Mouse (Mus musculus) heart, postnatal 4 days (tissue): Measurements from ENCODE around the gene Coq7. TPM values are rescaled to one million over a fixed set of nuclear protein-coding genes. Genes with fewer than 3 reads are reported as not detected.

Experiments
- DNase-seq: peaks from one replicate; pipeline ENCODE4 v3.0.0; 2021
- total RNA-seq, 2 experiments: library from RNA; stranded (reverse); gene quantifications; 2 replicates each; pipeline ENCODE4 v1.2.3; 2021

Coq7 gene
- total RNA-seq, result 100 to 1,000 TPM in 1 of 2 experiments, 10 to 100 TPM in 1; 99.7 to 112 TPM

GRCm38 (mm10) chr7:118533178-118533578, at the start of gene Coq7:
Coq7 (minus strand) TSS chr7:118533356.
- peak; percentile 94 for DNase-seq

- no peak for DNase-seq
Observed at GRCm38 (mm10) chr7:118579938-118580337, 46.8 kb upstream of the Coq7 start.

GRCm38 (mm10) chr7:118578269-118578668, 45.1 kb upstream of the Coq7 start:
- no peak for DNase-seq

GRCm38 (mm10) chr7:118572039-118572438, 38.9 kb upstream of the Coq7 start:
- no peak for DNase-seq

GRCm38 (mm10) chr7:118571350-118571749, 38.2 kb upstream of the Coq7 start:
- no peak for DNase-seq

- no peak for DNase-seq
Observed at GRCm38 (mm10) chr7:118569121-118569543, 36.0 kb upstream of the Coq7 start.

- no peak for DNase-seq
Observed at GRCm38 (mm10) chr7:118554290-118554689, 21.1 kb upstream of the Coq7 start.

- DNase-seq, result no peak
Observed at GRCm38 (mm10) chr7:118553881-118554280, 20.7 kb upstream of the Coq7 start.

- DNase-seq, result no peak
Observed at GRCm38 (mm10) chr7:118547451-118547850, 14.3 kb upstream of the Coq7 start.

- DNase-seq, result no peak
Observed at GRCm38 (mm10) chr7:118544128-118544527, 11.0 kb upstream of the Coq7 start.

GRCm38 (mm10) chr7:118535076-118535475, 1.9 kb upstream of the Coq7 start:
- no peak for DNase-seq

- no peak for DNase-seq
Observed at GRCm38 (mm10) chr7:118534326-118534725, 1.2 kb upstream of the Coq7 start.

- DNase-seq, result peak; percentile 96
Observed at GRCm38 (mm10) chr7:118532519-118533177, 508 bp downstream of the Coq7 start.

GRCm38 (mm10) chr7:118526967-118527366, 6.2 kb downstream of the Coq7 start:
- DNase-seq, result no peak

- DNase-seq, result no peak
Observed at GRCm38 (mm10) chr7:118522077-118522476, 11.1 kb downstream of the Coq7 start.

- no peak for DNase-seq
Observed at GRCm38 (mm10) chr7:118519661-118520060, 13.5 kb downstream of the Coq7 start.

GRCm38 (mm10) chr7:118518687-118519086, 14.5 kb downstream of the Coq7 start:
- DNase-seq, result peak; percentile 91

- DNase-seq, result peak; percentile 27
Observed at GRCm38 (mm10) chr7:118517819-118518218, 15.3 kb downstream of the Coq7 start.

- DNase-seq, result no peak
Observed at GRCm38 (mm10) chr7:118508556-118508955, 24.6 kb downstream of the Coq7 start.

GRCm38 (mm10) chr7:118503844-118504243, 29.3 kb downstream of the Coq7 start:
- DNase-seq, result peak; percentile 36

GRCm38 (mm10) chr7:118502333-118502732, 30.8 kb downstream of the Coq7 start:
- DNase-seq, result no peak

GRCm38 (mm10) chr7:118499784-118500435, 33.2 kb downstream of the Coq7 start:
- DNase-seq, result no peak

GRCm38 (mm10) chr7:118498984-118499783, 34.0 kb downstream of the Coq7 start:
- no peak for DNase-seq
